Mouse (Mus musculus): ENCODE measurements around the gene Trim8.

Gene Trim8

DNA sequence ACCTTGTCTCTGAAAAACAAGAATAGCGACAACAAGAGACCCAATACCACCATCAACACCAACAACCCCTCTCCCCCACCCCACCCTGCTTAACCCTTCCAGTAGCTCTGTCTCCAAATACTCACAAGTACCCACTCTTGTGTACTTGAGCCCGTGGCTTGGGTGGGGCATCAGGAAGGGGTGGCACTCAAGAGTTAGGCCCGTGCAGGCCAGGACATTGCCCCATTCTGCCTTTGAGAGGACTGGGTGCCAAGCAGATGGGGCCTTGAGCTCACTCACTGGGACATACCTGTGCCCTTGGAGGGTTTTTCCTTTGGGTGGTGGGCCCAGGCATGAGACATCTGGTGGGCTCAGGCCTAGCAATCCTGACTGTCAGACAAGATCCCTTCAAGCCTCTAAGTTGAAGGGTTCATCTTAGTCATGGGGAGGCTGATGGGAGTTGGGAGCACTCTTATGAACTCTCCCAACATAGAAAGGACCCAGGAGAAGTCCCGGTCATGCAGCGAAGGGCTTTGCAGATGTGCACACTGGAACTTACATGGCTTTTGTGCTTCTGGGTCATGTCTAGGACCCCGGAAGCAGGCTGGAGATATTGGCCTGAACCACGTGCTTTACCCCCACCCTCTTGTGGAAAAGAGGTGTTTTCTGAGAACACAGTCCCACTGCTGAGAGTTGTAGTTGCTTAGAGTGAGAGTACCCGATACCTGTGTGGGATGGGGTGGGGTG, 4.3 kb downstream of the Trim8 start:
- no peak for DNase-seq

- DNase-seq, result no peak
These were observed 4.8 kb downstream of the Trim8 start for GRCm38 (mm10) chr19:46506372-46506717.

DNA sequence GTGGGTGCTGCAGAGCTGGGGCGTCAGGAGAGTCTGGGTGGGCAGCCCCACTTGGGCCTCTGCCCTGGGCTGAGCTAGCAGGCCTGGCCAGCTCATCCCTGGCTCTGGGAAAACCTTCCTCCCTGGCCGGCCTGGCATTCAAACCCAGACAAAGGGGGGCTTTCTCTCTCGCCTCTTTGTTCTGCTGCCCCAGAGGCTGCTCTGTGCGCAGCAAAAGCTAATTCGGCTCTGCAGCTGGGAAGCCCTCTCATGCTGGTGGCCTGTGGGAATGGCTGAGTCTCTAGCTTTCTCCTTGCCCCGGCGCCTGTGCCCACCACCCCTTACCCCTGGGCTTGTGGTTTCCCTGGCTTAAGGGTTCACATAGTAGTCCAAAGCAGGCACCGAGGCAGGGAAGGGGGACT, 5.7 kb downstream of the Trim8 start:
- no peak for DNase-seq

- DNase-seq, result no peak
These were observed 6.3 kb downstream of the Trim8 start for GRCm38 (mm10) chr19:46507806-46508205.

- no peak for DNase-seq
These were observed 7.2 kb downstream of the Trim8 start for GRCm38 (mm10) chr19:46508738-46509137.

DNA sequence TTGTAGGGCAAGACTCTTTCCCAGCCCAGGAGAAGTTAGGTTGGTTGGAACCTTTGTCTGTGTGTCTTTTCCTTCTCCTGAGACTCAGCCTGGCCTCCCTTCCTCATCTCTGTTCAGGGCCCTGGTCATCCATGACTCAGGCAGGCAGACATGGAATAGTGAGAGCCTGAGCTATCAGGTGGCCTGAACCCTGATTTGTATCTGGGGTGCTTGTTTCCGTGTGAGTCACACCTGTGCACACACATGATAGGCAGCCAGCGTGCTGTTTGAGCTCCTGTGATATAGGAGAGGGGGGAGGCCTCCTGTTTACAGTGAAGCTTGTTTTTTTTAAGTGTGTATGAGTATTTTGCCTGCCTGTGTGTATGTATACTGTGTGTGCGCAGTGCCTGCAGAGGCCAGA, 7.7 kb downstream of the Trim8 start:
- DNase-seq, result no peak

DNA sequence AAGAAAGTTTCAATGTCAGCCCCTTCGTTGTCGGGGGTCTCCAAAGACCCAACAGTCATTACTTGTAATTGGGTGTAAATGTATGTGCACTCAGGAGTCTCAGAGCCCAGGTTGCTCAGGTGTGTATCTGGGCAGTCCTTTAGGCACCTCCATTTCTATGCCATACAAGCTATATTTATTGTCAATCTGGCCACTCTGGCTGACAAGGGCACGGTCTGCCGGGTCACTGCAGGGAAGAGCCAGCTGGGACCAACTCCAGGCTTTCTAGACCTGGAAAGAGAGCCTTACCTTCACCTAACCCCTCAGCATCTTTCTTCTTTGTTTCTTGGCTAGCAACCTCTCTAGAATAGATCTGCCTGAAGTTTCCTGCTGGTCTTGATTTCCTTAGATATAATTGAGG, 8.2 kb downstream of the Trim8 start:
- no peak for DNase-seq

GRCm38 (mm10) chr19:46510401-46510800, 8.9 kb downstream of the Trim8 start:
- no peak for DNase-seq

DNA sequence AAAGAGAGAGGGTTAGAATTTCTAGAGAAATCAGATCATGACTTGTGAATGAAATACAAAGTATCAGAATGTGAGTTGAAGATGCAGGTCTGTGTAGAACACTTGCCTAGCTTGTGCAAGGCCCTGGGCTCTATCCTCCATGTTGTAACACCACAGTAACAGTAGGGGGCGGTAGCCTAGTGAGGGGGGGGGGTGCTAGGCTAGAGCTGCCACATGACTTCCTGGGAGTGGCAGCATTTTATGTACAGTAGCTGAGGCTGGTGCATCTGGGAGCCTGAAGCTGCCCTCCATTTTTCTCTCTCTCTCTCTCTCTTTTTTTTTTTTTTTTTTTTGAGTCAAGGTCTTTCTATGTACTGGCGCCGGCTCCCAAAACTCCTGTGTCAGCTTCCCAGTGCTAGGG, 9.3 kb downstream of the Trim8 start:
- DNase-seq, result no peak

- no peak for DNase-seq
These were observed 9.8 kb downstream of the Trim8 start for GRCm38 (mm10) chr19:46511263-46511662.

DNA sequence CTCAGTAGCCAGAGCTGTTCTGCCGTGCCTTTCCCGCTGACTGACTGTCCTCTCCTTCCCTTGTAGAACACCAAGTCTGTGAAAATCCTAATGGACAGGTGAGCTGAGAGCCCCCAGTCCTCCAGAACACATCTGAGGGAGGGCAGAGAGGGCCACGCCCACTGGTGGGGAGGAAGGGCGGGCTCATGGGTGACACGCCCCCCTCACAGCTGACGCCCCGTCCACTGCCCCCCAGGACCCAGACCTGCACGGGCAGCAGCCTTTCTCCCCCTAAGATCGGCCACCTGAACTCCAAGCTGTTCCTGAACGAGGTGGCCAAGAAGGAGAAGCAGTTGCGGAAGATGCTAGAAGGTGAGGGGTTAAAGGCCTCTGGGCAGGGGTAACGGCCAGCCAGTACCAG, 12.9 kb downstream of the Trim8 start:
- DNase-seq, result no peak

GRCm38 (mm10) chr19:46515287-46515821, 13.9 kb downstream of the Trim8 start:
- no peak for DNase-seq

- DNase-seq, result peak in 1 of 2 experiments; percentile 69
These were observed 15.4 kb downstream of the Trim8 start for GRCm38 (mm10) chr19:46516667-46517528.

DNA sequence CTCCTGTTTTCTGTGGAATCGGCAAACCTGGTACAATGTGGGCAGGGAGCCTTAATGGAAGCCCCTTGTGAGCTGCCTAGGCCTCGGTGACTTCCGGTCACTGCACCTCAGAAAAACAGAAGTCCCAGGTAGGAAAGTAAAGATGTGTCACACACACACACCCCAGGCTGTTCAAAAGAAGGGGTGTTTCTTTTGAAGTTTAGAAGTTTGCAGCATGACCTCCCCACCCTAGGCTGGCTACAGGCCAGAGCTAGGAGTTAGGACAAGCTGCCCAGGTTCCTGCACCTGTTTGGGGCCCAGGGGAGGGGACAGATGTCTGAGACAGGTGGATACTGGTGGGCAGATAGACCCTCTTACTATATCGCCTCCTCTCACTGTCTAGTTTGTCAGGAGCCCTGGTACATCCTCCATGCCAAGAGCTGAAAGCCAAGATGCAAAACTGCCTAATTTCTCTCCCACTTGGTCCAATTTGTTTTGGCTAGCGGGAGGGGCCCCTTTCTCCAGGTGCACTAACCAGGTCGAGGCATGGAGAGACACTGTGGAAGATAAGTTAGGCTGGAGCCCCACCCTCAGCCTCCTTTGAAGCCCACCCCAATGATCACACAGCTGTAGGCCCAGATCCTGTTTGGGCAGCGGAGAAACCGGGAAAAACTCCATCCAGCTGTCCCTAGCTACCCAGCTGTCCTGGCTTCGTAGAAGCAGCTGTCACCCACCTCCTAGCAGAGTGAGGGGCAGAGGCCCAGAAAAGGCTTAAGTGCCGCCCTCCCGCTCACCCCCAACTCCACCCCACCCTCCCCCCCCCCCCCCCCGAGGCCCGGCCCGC, 16.2 kb downstream of the Trim8 start:
- DNase-seq, result no peak

DNA sequence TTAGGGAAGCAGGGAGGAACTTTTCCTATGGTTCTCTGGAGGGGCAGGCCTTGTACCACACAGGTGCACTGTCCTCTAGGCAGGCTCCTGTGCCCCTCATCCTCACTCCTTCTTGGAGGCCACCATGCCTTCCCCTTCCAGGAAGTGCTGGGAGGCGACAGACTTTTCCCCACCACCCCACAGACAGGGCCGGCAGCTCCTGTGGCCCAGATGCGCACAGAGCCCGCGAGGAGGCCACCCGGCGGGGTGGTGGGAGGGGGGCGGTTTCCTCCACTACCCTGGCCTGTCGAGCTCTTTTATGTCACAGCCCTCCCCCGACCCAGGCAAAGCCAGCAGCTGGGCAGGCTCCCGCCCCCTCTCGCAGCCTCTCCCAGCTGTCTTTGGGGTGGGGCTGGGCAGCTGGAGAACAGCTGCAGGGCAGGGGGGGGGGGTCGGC, 16.9 kb downstream of the Trim8 start:
- peak; percentile 77 to 88 for DNase-seq

- no peak for DNase-seq
These were observed 17.5 kb downstream of the Trim8 start for GRCm38 (mm10) chr19:46518828-46519621.

DNA sequence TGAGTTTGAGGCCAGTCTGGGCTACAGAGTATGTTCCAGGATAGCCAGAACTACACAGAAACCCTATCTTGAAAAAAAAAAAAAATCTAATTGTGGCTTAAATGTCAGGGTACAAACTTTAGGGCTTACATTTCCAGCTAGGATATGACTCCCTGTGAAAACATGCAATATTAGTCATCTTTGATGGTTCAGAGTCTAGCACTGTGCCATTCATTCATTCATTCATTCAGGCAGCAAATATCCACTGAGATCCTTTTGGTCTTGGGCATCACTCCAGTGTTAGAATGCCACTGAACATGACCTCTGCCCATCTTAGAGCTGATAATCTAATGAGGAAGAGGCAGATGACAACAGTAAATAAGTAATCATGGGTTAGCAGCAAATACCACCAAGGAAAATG, 20.2 kb downstream of the Trim8 start:
- DNase-seq, result no peak

- DNase-seq, result no peak
These were observed 21.0 kb downstream of the Trim8 start for GRCm38 (mm10) chr19:46522433-46523044.

- no peak for DNase-seq
These were observed 21.6 kb downstream of the Trim8 start for GRCm38 (mm10) chr19:46523131-46523479.

DNA sequence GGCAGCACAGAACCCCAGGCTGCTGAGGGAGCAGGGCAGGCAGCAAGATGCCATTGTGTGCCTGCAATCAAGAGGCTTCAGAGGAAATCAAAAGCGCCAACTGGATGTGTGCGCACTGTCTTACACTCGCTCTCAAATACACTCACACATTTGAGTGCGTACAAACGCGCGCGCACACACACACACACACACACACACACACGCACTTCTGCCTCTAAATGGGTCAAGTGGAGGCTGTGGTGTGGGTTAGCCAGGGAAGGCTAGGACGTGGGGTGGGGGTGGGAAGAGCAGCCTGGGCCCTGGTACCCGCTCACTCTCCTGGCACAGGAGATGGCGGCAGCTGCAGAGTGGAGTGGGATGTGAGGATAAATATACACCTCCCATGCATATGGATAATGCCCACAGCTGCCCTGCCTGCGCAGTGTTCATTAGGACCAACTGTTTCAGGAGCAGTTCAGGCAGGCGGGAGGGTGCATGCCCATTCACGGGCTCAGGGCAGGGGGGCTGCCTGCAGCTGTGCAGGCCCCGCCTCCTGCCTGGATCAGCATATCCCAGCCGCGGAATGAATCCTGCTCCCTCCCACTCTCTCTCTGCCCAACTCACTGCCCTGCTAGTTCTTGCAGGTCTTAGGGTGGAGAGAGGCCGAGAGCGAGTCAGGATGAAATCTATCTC, 22.1 kb downstream of the Trim8 start:
- DNase-seq, result no peak

- no peak for DNase-seq
These were observed 22.6 kb downstream of the Trim8 start for GRCm38 (mm10) chr19:46524152-46524544.
